Mouse (Mus musculus): ENCODE measurements around the gene Fam198a.

Fam198a gene

DNA sequence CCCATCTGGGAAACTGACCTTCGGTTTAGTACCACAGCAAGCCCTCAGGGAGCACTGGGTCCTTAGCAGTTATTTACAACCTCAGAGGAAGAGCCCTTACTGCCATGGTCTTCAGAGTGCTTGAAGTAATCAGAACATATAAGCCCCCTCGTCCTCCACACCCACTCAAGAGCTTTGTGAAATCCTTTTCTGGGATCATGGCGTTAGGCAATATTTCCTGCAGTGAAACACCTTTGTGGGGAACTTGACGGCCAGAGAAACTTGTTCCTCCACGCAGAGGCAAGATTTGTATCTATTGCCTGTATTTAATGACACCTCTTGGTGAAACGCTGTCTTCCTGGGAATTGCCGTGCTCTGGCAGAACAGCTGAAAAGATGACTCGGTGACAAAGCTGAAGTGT is 24.8 kb upstream of the Fam198a start:
- intact Hi-C loops (cut with DNase I): loop anchor here (5.0 kb wide), 1 partner anchor 44 kb away; no protein-coding TSS in a partner anchor

DNA sequence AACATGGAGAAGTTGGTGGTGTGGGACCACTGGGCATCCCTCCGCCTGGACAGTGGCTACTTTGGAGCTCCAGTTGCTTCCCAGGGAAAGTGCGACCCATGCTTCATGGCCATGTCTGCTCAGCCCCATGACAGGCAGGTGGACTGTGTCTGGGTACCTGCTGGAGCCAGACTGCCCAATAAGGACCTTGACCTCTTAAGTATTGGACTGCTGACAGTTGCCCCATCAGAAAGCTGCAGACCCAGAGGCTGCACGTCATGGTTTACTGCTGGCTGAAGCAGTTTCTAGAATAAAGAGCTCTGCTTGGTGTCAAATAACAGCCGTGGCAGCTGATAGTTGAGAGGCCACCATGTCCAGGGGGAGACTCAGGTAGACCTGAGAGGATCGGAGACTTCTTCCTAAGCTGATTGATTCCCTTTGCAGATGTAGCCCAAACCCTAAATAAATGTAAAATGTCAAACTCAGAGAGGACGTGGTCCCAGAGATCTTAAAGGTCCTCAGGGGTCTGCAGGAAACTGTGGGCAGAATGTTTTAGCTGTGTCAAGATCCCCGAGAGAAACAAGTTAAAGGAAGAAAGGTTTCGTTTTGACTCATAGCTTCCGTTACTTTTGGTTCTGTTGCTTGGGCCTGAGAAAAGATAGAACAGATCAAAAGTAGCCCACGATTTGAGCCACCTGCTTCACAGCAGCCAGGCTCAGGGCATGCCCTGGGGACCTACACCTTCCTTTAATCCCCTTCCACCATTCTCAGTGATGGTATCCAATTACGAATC is 24.0 kb upstream of the Fam198a start:
- intact Hi-C loops (cut with DNase I): loop anchor here (5.0 kb wide), 1 partner anchor 45 kb away; no protein-coding TSS in a partner anchor

DNA sequence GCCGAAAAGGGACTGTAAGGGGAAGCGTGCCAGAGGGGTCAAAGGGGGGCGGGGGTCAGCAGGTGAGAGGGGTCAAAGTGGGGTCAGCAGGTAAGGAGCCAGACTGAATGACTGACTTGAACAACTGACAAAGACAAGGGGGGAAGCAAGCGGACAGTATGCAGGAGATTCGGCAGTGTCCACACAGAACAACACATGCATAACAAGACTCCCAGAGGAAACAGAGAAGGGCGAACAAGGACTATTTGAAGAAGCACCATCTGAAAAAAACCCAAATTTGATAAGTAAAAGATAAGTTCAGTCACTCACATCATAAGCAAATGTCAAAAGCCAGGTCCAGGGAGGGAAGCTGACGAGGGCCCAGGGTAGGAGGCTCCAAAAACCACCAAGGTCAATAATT is 23.1 kb upstream of the Fam198a start:
- intact Hi-C loops (cut with DNase I): loop anchor here (5.0 kb wide), 1 partner anchor 45 kb away; no protein-coding TSS in a partner anchor

DNA sequence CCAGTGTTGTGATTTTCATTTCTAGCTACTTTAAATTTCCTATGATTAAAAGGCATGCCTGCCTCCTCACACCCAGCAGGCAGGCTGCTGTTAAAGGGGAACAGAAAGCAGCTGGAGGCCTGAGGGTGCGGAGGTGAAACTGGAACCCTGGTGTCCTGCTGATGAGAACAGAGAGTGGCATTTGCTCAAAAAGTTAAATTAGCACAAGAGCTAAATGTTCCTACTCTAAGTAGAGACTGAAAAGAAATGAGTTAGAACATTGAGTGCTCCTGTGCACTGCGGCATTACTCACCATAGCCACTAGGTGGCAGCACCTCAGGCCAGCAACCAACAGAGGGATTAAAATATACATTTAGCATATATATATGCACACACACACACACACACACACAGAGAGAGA is 22.3 kb upstream of the Fam198a start:
- intact Hi-C loops (cut with DNase I): loop anchor here (5.0 kb wide), 1 partner anchor 46 kb away; no protein-coding TSS in a partner anchor

DNA sequence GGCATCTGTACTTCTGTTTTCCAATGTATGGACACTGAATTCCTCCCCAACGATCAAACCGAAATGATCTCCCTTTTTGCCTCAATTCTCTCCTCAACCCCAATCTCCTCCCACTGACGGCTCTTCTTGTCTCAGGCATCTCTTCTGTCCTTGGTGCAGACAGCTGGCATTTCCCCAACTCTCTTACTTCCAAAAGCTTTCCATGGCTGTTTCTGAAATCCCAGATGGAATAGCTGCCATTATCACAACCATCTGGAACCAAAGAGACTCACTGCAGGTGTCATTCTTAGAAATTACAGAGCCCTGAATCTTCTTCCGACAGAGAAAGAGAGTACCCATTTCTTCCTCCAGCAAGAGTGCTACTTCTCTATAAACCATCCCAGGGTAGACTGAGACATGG is 15.9 kb upstream of the Fam198a start:
- intact Hi-C loops (cut with DNase I): no loop called here

DNA sequence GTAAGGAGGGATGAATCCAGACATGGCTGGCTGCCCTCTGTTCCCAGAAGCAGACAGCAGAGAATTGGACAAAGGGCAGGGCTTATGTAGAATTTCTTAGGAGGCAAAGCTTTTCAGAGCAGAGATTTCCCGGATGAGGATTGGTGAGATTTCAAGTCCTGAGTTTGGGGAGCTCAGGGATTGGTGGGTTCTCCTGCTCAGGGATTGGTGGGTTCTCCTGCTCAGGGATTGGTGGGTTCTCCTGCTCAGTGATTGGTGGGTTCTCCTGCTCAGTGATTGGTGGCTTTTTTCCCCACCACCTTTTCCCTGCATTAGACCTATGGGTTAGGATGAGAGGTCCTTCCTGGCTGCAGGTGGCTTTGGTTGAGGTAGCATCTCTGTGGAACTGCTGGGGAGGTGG is 13.8 kb upstream of the Fam198a start:
- intact Hi-C loops (cut with DNase I): no loop called here

DNA sequence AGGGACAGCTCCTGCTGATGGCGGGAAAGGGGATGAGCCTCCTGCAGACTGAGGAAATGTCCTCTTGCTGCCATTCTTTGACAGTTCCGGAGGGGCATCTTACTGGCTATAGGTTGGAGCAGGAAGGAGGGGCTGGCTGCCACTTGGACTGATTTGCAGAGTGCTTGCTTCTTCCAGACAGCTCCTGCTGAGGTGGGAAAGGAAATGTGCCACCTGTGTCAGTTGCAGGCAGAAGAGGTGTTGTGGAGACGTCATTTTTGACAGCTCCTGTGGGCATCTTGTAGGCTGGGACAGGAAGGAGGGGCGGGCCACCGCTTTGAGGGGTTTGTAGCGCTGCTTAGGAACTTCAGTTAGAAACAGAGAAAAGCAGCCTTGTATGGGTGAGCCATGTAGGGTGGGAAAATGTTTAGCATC is 13.3 kb upstream of the Fam198a start:
- intact Hi-C loops (cut with DNase I): no loop called here

DNA sequence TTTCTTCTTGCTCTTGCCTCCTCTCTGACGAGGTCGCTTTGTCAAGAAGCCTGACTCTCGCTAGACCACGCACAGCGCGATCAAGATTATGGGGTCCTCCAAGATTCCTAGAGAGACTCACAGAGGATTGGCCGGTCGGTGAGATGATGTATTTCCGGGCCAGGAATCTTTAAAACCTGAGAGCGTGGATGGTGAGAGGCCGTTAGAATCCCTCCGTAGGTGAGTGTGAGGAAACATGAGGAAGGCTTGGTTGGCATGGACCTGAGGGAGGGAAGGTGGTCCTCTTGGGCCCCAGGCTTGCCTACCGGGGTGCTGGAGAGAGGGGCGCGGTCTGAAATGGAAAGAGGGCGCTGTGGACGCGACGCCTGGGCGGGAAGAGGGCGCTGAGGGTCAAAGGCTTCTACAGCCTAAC is 12.8 kb upstream of the Fam198a start:
- intact Hi-C loops (cut with DNase I): no loop called here

DNA sequence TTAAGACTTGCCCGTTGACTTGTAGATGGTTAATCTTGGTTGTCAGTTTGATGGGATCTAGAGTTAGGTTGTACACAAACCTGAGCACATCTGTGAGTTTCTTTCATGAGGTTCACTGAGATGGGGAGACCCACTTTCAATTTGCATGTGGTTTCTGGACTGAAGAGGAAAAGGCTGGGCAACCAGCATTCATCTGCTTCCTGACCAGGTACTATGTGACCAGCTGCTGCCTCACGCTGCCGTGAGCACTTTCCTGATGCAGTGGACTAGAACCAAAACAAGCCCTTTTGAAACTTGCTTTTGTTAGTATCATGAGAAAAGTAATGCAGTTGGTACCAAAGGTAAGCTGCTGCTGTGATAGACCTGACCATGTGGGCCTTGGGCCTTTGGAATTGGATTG is 7.8 kb upstream of the Fam198a start:
- intact Hi-C loops (cut with DNase I): no loop called here

DNA sequence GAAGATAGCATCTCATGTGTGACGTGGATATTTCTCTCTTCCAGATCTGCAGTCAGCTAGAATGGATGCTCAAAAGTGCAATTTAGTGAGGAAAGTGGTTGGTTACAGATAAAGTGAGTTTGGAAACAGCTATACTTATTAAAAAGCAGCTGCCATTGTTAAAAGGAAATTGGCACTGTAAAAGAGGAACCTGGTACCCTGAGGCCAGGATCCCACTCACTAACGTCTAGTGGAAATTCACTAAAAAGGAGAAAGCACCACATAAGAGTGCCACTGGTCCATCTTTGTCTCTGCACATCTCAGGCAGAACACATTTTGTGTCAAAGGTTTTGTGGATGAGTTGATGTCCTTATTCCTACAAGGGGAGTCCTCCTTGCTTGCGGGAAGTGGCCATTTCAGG is 7.2 kb upstream of the Fam198a start:
- intact Hi-C loops (cut with DNase I): no loop called here

DNA sequence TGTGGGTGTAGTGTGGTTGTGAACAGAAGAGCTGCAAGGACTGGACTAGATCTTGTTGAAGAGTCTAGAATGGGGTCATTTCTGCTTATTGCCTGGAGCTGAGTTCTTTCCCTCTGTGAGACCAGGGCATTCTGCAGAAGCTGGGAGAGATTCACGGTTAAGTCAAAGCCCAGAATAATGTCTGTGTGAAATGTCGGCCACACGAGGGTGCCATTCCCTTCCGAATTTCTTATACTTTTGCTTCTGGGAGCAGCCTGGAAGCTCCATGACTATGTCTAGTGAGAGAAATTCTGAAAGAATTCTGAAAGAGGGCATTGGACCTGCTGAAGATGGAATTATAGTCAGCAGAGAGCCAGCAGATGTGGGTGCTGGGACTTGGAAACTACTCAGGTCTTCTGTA is 3.0 kb upstream of the Fam198a start:
- intact Hi-C loops (cut with DNase I): loop anchor here (1.0 kb wide), 2 partner anchors 38 to 67 kb away; no protein-coding TSS in a partner anchor

DNA sequence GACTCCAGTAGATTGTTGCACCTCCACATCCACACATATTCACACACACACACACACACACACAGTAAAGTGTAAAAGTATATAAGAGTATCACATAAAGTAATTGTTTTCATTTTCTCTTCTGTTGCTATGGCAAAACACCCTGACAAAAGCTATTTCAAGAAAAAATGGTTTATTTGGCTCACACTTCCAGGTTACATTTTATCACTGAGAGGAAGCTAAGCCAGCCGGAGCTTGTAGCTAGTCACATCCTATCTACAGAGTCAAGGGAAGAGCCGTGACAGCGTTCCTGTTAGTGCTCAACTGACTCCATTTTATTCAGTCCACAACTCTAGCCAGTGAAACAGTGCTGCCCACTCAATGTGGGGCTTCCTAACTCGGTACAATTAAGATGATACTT is 2.4 kb upstream of the Fam198a start:
- intact Hi-C loops (cut with DNase I): loop anchor here (1.0 kb wide), 1 partner anchor 66 kb away; no protein-coding TSS in a partner anchor

DNA sequence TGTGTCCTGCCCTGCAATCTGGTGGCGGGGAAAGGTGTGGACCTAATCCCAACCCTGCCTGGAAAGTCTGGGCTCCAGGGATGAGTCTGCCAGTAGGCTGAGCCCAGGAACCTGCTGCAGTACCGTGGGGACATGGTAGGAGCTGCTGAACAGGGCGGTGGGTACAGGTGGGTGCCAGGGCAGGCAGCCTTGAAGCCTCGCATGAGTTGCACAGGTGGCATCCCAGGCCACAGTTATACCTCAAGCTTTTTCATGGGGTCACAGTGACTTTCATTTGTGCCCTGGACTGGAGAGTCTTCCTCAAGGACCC is 281 bp downstream of the Fam198a start:
- intact Hi-C loops (cut with DNase I): no loop called here

DNA sequence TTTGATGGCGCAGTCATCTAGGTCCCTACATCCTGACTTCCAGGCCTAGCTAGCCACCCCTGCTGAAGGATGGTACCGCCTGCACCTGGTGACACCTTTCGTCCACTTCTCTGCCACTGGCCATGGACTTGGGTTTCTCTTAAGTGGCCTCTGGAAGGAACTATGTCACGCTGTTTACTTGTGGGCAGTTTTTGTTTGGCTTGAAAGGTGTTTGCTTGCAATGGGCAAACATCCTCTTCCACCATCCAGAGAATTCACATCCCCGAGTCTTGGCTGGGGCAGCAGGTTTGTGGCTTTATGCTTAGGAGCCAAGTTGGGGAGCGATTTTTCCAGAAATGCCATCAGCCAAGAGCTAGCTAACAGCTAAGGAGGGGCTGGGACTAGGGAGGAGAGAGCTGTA is 1.8 kb downstream of the Fam198a start:
- intact Hi-C loops (cut with DNase I): no loop called here

DNA sequence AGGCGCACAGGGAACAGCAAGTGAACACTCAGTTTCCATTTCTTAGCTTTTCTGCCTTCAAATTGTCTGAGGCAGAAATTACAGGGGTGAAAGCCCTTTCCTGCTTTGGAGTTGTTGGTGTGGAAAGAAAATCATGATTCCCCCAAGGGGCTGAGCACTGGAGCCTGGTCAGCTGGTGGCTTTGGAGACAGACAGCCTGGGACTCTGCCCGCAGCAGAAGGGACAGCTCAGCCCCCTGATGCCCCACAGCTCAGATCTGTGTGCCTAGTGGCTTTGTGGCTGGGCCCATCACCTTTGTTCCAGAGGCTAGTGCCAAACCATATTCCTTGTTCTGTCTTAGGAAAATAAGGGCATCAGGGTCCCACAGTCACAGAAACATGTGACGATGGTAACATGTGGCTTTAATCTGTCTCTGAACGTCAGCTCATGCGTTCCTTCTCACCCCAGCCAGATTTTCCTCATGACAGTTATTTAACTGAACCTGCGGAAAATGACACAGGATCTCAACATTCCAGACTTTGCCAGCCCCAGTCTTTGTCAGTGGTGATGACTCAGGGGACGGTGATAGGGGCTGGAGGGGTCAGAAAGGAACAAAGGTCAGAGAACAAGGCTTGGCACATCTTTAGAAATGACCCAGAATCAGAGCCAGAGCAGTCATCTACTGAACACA is 9.3 kb downstream of the Fam198a start:
- intact Hi-C loops (cut with DNase I): no loop called here

DNA sequence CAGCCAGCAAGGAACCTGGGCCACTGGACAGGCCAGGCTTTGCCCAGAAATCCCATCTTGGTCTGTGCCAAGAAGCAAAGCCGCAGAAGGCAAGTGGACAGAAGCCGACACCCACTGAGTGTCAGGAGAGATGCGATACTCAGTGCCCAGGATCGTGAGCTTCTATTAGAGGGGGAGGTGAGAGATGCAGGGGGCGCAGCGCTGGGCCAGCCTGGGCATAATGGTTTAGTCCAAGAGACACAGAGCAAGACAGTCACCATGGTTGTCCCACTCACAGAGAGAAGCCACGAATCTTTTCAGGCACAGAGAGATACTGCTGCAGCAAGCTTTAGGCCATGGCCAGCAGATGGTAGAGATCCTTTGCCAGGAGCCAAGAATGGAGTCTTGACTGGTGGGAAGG is 14.2 kb downstream of the Fam198a start:
- intact Hi-C loops (cut with DNase I): no loop called here

DNA sequence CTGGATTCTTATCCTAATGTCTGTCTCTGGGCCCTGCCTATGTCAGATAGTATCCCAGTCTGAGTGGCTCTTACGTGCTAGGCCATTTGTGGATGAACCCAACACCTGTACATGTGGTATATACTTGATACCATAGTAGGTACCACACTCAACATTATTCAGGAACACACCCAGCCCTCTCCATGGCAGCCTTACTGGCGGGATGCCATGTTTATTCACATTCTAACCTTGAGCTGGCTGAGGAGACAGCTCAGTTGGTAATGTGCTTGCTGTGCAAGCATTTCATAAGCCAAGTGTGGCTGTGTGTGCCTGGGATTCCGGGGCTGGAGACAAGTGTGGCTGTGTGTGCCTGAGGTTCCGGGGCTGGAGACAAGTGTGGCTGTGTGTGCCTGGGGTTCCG is 17.5 kb downstream of the Fam198a start:
- intact Hi-C loops (cut with DNase I): no loop called here

DNA sequence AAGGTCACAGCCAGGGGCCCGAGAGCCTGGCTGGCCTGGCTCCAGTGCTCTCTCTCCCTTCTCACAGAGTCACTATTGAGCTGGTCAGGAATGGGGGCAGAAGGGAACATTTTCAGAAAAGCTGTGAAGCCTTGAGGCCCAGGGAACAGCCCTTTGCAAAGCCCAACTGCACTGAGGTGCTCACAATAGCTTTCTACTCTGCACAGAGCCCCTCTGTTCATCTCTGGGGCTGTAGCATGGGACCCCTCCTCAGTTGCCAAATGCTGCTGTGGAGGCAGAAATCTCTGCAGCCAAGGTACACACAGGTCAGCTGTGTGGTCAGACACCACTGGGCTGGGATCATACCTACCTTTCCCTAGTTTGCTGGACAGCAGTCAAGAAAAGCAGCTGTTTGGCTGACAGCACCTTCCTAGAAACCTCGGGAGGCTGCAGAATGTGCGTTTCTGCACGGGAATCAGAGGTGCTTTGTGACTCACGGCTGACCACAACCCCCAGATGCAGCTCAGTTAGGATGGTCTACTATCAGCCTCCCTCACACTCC is 19.1 kb downstream of the Fam198a start:
- intact Hi-C loops (cut with DNase I): no loop called here

DNA sequence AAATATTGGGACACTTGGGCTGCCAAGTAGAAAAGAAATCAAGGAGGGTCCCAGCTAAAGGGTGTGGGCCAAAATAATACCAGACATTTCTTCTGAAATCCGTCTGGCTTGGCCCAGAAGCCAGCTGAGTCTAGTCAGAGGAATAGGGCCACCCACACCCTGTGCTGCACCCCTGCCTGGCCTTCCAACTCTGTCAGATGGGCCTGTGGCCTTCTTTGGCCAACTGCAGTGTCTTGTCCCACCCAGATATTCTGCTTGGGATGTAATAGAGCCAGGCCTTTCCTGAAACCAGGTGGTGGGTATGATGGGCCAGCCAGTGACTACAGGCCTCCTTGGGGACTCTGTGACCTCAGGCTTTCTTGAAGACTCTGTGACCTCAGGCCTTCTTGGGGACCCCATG is 22.4 kb downstream of the Fam198a start:
- intact Hi-C loops (cut with DNase I): no loop called here

DNA sequence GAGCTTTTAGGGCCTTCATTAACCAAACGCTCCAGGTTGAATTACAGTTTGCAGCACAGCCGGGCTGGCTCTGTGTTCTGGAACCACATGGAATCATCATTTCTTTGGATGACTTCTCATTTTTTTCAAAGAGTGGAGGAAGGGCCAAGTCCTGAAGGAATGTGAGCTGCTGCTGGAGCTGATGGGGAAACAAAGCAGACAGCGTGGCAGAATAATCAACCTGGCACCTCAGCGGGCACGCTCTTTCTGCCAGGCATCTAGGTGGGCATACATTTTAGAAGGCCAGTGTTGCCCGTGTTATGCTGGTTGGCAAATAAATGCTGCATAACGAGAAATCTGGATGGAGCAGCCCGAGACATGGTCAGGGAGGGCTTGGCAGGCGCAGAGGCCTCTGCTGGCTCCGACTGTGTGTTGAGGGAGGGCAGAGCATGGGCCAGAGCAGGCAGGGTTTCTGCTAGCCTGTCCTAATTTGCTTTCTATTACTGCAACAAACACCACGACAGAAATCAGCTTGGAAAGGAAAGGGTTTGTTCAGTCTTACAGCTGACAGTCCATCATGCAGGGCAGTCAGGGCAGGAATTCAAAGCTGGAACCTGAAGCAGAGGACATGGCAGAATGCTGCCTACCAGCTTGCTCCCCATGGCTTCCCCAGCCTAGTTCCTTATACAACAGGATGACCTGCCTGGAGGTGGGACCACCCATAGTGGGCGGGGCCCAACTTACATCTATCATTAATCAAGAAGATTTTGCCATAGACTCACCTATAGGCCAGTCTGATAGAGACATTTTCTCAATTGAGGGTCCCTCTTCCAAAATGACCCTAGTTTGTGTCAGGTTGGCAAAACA is 23.6 kb downstream of the Fam198a start:
- intact Hi-C loops (cut with DNase I): no loop called here

DNA sequence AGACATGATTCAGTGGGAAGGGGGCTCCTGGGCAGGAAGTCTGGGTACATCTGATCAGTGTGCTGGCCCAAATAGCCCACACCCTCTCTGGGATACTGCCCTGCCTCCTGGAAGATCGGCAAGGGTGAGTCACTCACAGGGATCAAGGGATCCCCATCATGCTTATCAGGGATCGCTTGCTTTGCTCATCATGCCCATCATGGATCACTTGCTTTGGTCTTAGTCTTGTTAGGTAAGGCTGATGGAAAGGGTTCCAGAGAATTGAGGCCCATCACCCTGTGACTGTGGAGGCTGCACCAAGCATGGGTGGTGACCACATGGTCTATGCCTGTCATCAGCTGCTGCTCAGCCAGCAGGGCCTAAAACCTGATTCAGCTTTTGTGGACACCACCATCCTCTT is 24.5 kb downstream of the Fam198a start:
- intact Hi-C loops (cut with DNase I): no loop called here

DNA sequence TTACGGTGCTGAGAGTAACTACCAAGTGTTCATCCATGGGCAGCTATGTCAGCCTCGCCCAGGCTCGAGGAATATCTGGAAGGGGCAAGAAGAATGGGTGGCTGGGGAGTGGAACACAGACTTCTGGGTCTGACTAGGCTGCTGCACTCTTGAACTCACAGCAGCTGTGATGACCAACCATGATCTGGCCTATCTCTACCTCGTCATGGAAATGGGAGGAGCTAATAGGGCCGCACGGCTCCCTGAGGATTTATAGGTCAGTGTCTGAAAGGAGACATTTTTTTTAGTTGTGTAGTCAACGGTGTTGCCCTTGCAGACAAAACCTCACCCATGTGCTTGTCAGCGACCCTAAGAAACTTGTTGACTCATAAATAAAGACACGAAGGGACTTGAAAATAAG is 30.3 kb downstream of the Fam198a start:
- intact Hi-C loops (cut with DNase I): no loop called here

Measured in adrenal gland (tissue).